Mouse (Mus musculus) thymus, postnatal 14 days (tissue): Measurements from ENCODE around the gene Cfap74.

Experiments
- DNase-seq: peaks from one replicate; pipeline ENCODE4 v3.0.0; 2021

The Cfap74 gene

GRCm38 (mm10) chr4:155505671-155506295, 96.8 kb downstream of the Cfap74 start:
- DNase-seq, result no peak

DNA sequence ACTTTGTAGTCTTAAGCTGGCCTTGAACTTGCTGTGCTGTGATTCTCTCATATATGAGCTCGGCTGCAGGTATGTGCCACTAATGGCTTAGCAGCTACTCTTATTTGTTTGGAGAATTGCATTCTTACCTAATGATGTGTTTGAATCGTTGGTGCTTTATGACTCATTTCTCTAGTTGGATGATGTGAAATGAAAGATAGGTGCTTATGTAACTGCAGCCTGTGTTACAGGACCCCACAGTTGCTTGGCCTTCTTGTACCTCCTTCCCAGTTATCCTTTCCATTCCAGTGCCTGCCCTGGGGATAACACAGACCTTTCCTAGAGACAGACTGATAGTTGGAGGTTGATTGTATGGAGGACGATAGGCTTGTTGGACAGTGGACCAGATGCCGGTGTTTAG, 99.6 kb downstream of the Cfap74 start:
- DNase-seq, result no peak

GRCm38 (mm10) chr4:155510981-155511380, 102.0 kb downstream of the Cfap74 start:
- DNase-seq, result no peak

- no peak for DNase-seq
Measured at GRCm38 (mm10) chr4:155514810-155515209, 105.8 kb downstream of the Cfap74 start.
